Mouse (Mus musculus) CD4-positive, CD25-positive, alpha-beta regulatory T cell, adult 4 months (primary cell): Measurements from ENCODE around the gene Tmem151b. TPM values are rescaled to one million over a fixed set of nuclear protein-coding genes. Genes with fewer than 3 reads are reported as not detected.
A peak's percentile ranks its signal among the peaks of the same experiment; 100 is the strongest.

Experiments
- ATAC-seq: one replicate; pipeline ENCODE4 v1.8.0; 2017
- polyA plus RNA-seq, 2 experiments: library from polyadenylated mRNA; unstranded; fragments of 100-300 nt; shearing (Covaris generic); gene quantifications; one replicate each; pipeline ENCODE4 v1.2.1; 2017

The Tmem151b gene
- polyA plus RNA-seq, 2 experiments from 2014 or later, result 0.15 to 0.35 TPM

GRCm38 (mm10) chr17:45510871-45511270 is 38.6 kb downstream of the Tmem151b start:
- no peak for ATAC-seq

- peak; percentile 97 for ATAC-seq
Observed at GRCm38 (mm10) chr17:45506700-45507189, 42.7 kb downstream of the Tmem151b start, which contains the start of gene Aars2. Aars2 (plus strand) TSS chr17:45506841.

GRCm38 (mm10) chr17:45505941-45506465 is 43.5 kb downstream of the Tmem151b start:
- no peak for ATAC-seq

- ATAC-seq, result no peak
Observed at GRCm38 (mm10) chr17:45503301-45503973, 46.0 kb downstream of the Tmem151b start.

GRCm38 (mm10) chr17:45502324-45502723 is 47.2 kb downstream of the Tmem151b start:
- no peak for ATAC-seq

GRCm38 (mm10) chr17:45500981-45501380 is 48.5 kb downstream of the Tmem151b start:
- no peak for ATAC-seq

GRCm38 (mm10) chr17:45499516-45499915 is 50.0 kb downstream of the Tmem151b start:
- no peak for ATAC-seq

GRCm38 (mm10) chr17:45498397-45498796 is 51.1 kb downstream of the Tmem151b start:
- ATAC-seq, result no peak

GRCm38 (mm10) chr17:45495398-45495797 is 54.1 kb downstream of the Tmem151b start:
- ATAC-seq, result no peak

Other genes starting within 250 kb of the Tmem151b start
- 10 to 100 TPM; 70.2 to 74.2 TPM for gene Cdc5l, start 115.9 kb downstream of the Tmem151b start, polyA plus RNA-seq
- gene Spats1, start 74.3 kb downstream of the Tmem151b start, polyA plus RNA-seq, result 1 to 10 TPM; 1.1 TPM
- gene Aars2, start 42.8 kb downstream of the Tmem151b start, polyA plus RNA-seq, result 1 to 10 TPM; 2.4 to 5.1 TPM
- gene Tcte1, start 26.2 kb downstream of the Tmem151b start, polyA plus RNA-seq, result not detected
- 10 to 100 TPM; 33.1 to 48.1 TPM for gene Nfkbie, start 6.0 kb upstream of the Tmem151b start, polyA plus RNA-seq
- gene Slc35b2, start 14.2 kb upstream of the Tmem151b start, polyA plus RNA-seq, result 10 to 100 TPM; 27.6 to 39.0 TPM
- gene Hsp90ab1, start 23.6 kb upstream of the Tmem151b start, polyA plus RNA-seq, result 1,000 to 10,000 TPM; 1,172 to 1,222 TPM
- gene Slc29a1, start 49.9 kb upstream of the Tmem151b start, polyA plus RNA-seq, result 100 to 1,000 TPM in 1 of 2 experiments, 10 to 100 TPM in 1; 88.0 to 154 TPM
- gene Mymx, start 52.4 kb upstream of the Tmem151b start, polyA plus RNA-seq, result not detected
- gene Capn11, start 109.6 kb upstream of the Tmem151b start, polyA plus RNA-seq, result 1 to 10 TPM; 1.9 to 2.4 TPM
- gene Mrpl14, start 136.6 kb upstream of the Tmem151b start, polyA plus RNA-seq, result 10 to 100 TPM; 91.5 to 92.9 TPM
- gene Tmem63b, start 137.2 kb upstream of the Tmem151b start, polyA plus RNA-seq, result 1 to 10 TPM; 3.8 to 4.8 TPM
- gene 1600014C23Rik, start 184.2 kb upstream of the Tmem151b start, polyA plus RNA-seq, result not detected